Mouse (Mus musculus): ENCODE results near the gene Clta.
"Not testable (repeated sequence)": the region's sequence is repeated elsewhere in the genome, so short reads cannot be mapped to it uniquely, and the experiment has no call there.

Clta gene

DNA sequence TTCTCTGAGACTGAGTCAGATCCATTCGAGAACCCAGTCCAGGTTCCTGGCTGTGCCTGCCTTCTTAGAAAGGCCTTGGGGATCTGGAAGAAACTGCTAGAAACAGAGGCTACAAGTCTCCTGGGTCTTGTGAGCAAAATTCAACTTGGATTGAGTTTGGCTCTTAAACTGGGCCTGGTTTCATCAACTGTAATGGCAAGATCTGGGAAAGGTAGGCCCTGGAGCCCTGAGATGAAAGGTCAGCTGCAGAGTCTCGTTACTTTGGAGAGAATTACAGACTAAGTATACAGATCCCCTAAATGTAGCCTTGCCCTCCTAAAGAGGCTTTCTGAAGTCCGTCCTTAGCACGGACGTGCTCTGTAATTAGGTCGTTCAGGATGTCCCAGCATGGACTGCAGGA, 21.3 kb downstream of the Clta start:
- DNase-seq (ENCODE audit: low spot score) = no peak

DNA sequence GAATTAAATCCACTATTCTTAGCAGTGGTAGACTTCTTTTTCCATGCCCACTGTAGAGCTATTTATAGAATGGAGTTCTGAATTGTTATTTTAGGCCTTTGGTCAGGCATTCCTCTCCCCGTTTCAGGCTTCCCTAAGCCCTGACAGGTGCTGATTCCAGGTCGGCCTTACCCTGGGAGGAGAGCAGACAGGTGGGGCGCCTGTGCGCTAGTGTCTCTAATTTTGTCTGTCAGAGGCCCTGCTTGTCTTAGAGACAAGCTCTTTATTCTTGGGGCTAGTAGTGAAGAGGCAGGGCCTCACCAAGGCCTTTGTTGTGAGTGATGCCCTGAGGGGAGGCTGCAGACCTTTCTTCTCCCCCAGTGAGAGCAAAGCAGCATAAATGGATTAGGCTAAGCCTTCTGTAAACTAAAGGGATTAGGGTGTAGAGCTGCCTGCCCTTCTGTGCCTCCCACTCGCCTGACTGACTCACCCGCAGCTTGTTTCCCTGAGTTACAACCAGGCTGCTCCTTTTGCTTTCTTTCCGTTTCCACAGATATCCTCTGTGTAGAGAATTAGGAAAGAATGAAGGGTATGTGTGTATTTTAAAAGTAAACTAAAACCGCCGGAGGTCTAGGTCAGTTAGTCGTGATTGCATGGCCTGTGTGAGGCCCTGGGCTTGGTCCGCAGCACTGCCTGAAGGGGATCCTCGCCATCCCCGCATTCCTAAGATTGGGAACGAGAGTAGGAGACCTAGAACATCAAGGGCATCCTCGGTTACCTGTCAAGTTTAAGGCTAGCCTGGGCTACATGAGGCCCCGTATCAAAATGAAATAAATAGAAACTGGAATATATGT, 24.3 kb downstream of the Clta start:
- DNase-seq (ENCODE audit: low spot score) = no peak

- DNase-seq (ENCODE audit: low spot score) = no peak
Observed at GRCm38 (mm10) chr4:44029661-44030066, 25.4 kb downstream of the Clta start.

- DNase-seq (ENCODE audit: low spot score) = no peak
Observed at GRCm38 (mm10) chr4:44031521-44031920, 27.3 kb downstream of the Clta start.

GRCm38 (mm10) chr4:44036455-44036854, 32.2 kb downstream of the Clta start:
- no peak for DNase-seq (ENCODE audit: low spot score)

- DNase-seq (ENCODE audit: low spot score) = no peak
Observed at GRCm38 (mm10) chr4:44040802-44041201, 36.5 kb downstream of the Clta start.

- DNase-seq (ENCODE audit: low spot score) = no peak
Observed at GRCm38 (mm10) chr4:44042429-44042828, 38.2 kb downstream of the Clta start.

DNA sequence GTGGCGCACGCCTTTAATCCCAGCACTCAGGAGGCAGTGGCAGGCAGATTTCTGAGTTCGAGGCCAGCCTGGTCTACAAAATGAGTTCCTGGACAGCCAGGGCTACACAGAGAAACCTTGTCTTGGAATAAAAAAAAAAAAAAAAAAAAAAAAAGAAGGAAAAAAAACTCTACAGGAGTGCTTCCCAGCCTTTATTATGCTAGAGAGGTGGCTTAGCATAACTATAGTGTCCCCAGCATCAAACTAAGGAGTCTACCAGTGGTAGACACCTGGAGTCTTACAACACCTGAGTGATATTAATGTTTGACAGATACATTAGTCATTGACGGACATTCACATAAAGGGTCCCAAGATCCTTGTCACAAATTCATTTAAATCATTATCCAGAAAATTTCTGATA, 38.9 kb downstream of the Clta start:
- not testable (repeated sequence) for DNase-seq (ENCODE audit: low spot score)

GRCm38 (mm10) chr4:44044685-44045356, 40.6 kb downstream of the Clta start:
- DNase-seq (ENCODE audit: low spot score) = no peak

- no peak for DNase-seq (ENCODE audit: low spot score)
Observed at GRCm38 (mm10) chr4:44046066-44046465, 41.8 kb downstream of the Clta start.

- DNase-seq (ENCODE audit: low spot score) = no peak
Observed at GRCm38 (mm10) chr4:44049812-44050211, 45.6 kb downstream of the Clta start.

DNA sequence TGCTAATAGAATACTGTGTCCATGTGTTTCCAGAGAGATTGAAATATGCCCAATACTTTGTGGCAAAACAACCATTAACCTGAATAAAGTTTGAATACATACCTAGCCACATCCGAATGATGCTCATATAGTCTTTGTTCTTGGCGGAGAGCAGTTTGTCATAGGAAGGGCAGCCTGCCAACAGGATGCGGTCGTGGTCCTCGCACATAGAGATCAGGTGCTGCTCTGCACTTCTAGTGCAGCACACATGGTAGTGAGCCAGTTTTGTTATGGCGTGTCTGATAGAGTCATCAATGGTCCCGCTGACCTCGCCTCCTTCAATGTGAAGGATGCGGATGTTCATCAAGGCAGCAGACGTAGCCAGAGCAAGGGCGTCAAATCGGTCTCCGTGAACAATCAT, 55.4 kb downstream of the Clta start:
- DNase-seq (ENCODE audit: low spot score) = no peak

GRCm38 (mm10) chr4:44062062-44062461, 57.8 kb downstream of the Clta start:
- no peak for DNase-seq (ENCODE audit: low spot score)

DNA sequence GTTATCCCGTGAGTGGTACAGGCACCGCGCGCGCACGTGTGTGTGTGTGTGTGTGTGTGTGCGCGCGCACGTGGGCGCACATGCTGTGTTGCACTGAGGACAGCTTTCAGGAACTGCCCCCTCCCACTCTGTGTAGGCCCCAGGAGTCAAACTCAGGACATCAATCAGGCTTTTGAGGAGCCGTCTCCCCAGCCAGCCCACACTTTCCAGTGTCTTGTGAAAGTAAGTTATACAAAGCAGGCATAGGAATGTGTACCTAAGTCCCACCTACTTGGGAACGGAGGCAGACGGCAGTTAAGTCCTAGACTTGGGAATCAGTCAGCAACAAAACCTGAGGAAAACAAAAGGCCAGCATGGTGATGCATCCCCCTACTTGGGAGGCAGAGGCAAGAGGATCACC, 58.6 kb downstream of the Clta start:
- no peak for DNase-seq (ENCODE audit: low spot score)

DNA sequence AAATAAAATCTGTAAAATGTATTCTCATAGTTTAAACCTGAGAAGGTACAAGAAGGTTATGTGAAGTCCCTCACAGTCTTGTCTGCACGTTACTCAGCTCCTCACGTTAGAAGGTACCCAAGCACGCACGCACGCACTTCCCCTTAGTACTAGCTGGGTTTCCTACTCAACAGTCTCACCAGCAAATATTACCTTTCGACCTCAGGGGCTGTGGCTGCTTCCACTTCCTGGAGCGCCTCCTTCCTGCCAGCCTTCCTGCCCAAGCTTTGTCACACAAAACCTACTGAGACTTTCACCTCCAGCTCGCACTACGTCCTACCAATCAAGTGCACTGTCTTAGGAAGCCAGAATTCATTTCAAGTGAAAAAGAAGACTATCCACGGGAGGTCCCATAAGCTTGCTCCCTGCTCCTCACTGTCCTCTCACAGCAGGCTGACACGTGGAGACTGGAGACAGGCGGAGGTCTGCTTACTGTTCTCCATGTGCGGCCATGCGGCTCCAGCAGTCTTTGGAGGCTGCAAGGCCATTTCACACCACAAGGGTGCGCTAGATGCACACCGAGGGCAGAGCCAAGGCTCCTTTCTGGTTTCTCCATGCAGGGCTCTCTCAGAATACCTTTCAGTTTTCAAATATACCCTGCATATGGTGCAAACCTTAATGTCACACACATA, 61.2 kb downstream of the Clta start:
- DNase-seq (ENCODE audit: low spot score) = peak; percentile 88

DNA sequence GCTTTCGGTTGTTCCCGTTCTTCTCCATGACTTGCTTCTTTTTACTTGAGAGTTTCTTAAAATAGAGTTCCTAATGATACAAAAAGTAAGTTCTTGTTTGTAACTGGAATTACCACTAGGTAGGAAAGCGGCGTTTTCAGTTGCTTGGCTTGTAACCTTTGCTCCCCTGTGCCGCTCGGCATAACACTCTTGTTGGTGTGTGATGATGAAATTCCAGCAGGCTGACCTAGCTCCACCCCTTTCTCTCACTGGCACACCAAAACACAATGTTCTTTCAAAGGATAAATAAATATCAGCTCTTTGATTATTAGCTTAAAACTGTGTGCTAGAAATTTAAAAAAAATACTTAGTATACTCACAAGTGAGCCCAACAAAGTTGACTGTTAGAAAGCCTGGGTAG, 62.6 kb downstream of the Clta start:
- DNase-seq (ENCODE audit: low spot score) = no peak

DNA sequence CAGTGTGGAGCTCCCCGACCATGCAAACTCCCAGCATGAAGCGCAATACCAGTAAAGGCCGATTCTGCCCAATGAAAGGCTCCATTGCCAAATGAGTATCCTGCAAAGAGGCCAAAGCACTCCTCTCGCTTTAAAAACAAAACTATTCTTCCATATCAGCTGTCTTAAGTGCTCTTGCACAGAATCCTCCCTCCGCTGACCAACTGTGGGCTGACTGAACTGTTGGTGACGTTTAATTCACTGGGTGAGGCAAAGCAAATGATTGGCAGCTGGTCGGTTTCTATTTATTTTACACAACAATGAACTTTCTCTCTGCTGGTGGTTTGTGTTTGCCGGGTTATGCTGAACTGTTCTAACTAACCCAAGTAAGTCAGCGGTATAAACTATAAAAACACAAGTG, 64.5 kb downstream of the Clta start:
- DNase-seq (ENCODE audit: low spot score) = no peak

DNA sequence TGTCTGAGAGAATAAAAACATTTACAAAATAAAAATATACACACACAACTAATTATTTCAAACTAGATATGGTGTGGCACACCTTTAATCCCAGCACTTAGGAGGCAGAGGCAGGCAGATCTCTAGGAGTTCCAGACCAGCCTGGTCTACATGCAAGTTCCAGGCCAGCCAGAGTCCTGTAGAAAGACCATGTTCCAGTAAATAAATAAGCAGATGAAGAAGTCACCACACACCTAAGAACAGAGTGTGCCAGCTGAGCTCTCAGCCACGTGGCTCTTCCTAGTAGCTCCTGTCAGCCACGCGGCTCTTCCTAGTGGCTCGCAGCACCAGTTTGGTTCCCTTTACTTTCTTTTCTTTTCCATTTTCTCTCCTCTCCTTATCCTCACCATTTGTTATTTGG, 65.2 kb downstream of the Clta start:
- DNase-seq (ENCODE audit: low spot score) = no peak

GRCm38 (mm10) chr4:44070641-44071040, 66.4 kb downstream of the Clta start:
- DNase-seq (ENCODE audit: low spot score) = no peak

GRCm38 (mm10) chr4:44071741-44072145, 67.5 kb downstream of the Clta start:
- no peak for DNase-seq (ENCODE audit: low spot score)

GRCm38 (mm10) chr4:44072146-44072872, 68.1 kb downstream of the Clta start:
- peak; percentile 85 for DNase-seq (ENCODE audit: low spot score)

DNA sequence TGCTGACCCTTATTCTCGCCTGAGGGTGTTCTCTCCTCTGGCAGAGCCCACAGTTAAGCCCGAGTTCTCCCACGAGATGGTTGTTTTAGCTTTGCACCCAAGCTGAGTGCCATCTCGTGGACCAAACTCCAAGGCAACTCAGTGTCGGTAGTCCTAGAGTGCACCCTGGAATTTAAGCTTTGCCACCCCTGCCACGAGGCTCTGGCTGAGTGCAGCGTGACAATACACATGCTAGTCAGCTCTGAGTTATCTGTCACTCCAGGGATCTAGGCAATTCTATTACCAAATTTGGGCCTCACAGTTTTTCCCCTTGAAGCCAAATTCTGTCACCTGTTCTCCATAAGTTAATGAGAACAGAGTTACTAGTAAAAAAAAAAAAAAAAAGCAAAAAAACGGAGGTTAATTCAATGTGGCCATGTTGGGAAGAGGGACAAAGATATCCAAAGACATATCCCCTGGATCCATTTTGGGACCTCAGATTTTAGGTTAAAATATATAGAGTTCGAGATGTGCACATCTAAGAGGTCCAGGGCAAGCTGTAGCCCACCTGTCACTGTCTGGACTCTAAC, 68.7 kb downstream of the Clta start:
- DNase-seq (ENCODE audit: low spot score) = no peak
